Mouse (Mus musculus): ENCODE data around the gene Sfxn2.

- TF ChIP-seq CTCF (IDR thresholded peaks at IDR 0.05; ENCODE audit: borderline replicate concordance, control insufficient read depth, extremely low read depth, insufficient read depth, low read length, poor library complexity), result no peak
- no peak for TF ChIP-seq POLR2A (IDR thresholded peaks at IDR 0.05; ENCODE audit: control insufficient read depth, extremely low read depth, insufficient read depth, low read length, poor library complexity)
Measured at GRCm38 (mm10) chr19:46623790-46624772, 50.9 kb downstream of the Sfxn2 start.

Measured in thymus, adult 2 months (tissue).